Mouse (Mus musculus) adrenal gland, adult 8-10 months (tissue): ENCODE results near the gene Kti12. TPM values are rescaled to one million over a fixed set of nuclear protein-coding genes. Genes with fewer than 3 reads are reported as not detected.

ENCODE experiments used
- DNase-seq: peaks from one replicate; pipeline ENCODE4 v3.0.0; 2022
- total RNA-seq, 4 experiments: library from RNA; stranded (reverse); gene quantifications; 2 replicates each; pipeline ENCODE4 v1.2.4; 2022

Gene Kti12
- 10 to 100 TPM; 30.5 to 36.2 (median 31.8) TPM for total RNA-seq

- DNase-seq, result peak; percentile 80
These were observed at the start of gene Kti12 for GRCm38 (mm10) chr4:108847715-108848504. TSS of gene Kti12 (plus strand) at chr4:108847785.

GRCm38 (mm10) chr4:108798083-108798830, 49.3 kb upstream of the Kti12 start:
- DNase-seq, result peak; percentile 47

GRCm38 (mm10) chr4:108803535-108803934, 44.0 kb upstream of the Kti12 start:
- no peak for DNase-seq

GRCm38 (mm10) chr4:108811142-108811541, 36.4 kb upstream of the Kti12 start:
- DNase-seq, result no peak

- no peak for DNase-seq
These were observed 36.0 kb upstream of the Kti12 start for GRCm38 (mm10) chr4:108811550-108811949.

GRCm38 (mm10) chr4:108825677-108826076, 21.9 kb upstream of the Kti12 start:
- no peak for DNase-seq

- no peak for DNase-seq
These were observed 21.5 kb upstream of the Kti12 start for GRCm38 (mm10) chr4:108826096-108826495.

GRCm38 (mm10) chr4:108826643-108827042, 20.9 kb upstream of the Kti12 start:
- DNase-seq, result no peak

GRCm38 (mm10) chr4:108830698-108831097, 16.9 kb upstream of the Kti12 start:
- no peak for DNase-seq

GRCm38 (mm10) chr4:108832916-108833827, 14.4 kb upstream of the Kti12 start, which contains the start of gene Btf3l4:
TSS of gene Btf3l4 (minus strand) at chr4:108833614.
- DNase-seq, result peak; percentile 86

- no peak for DNase-seq
These were observed 13.8 kb upstream of the Kti12 start for GRCm38 (mm10) chr4:108833828-108834114.

- peak; percentile 87 for DNase-seq
These were observed 13.2 kb upstream of the Kti12 start, which contains the start of gene Txndc12 for GRCm38 (mm10) chr4:108834115-108834970. TSS of gene Txndc12 (plus strand) at chr4:108834601.

GRCm38 (mm10) chr4:108834971-108835311, 12.6 kb upstream of the Kti12 start:
- peak; percentile 20 for DNase-seq

- no peak for DNase-seq
These were observed 12.1 kb upstream of the Kti12 start for GRCm38 (mm10) chr4:108835496-108835895.

GRCm38 (mm10) chr4:108838031-108838430, 9.6 kb upstream of the Kti12 start:
- no peak for DNase-seq

- no peak for DNase-seq
These were observed 5.5 kb upstream of the Kti12 start for GRCm38 (mm10) chr4:108841920-108842578.

GRCm38 (mm10) chr4:108843336-108843735, 4.2 kb upstream of the Kti12 start:
- DNase-seq, result no peak

- no peak for DNase-seq
These were observed 1.6 kb upstream of the Kti12 start for GRCm38 (mm10) chr4:108845824-108846569.

- peak; percentile 11 for DNase-seq
These were observed 892 bp downstream of the Kti12 start, which contains the start of gene A730015C16Rik for GRCm38 (mm10) chr4:108848505-108848848. TSS of gene A730015C16Rik (minus strand) at chr4:108848619.

- DNase-seq, result no peak
These were observed 19.2 kb downstream of the Kti12 start for GRCm38 (mm10) chr4:108866806-108867205.
